Mouse (Mus musculus) layer of hippocampus, postnatal 10 days (tissue): ENCODE measurements at regions not wholly inside any gene's neighbourhood (a gene's known extent, or its start where the extent isn't known, plus 50 kb on each side); places are given as distances from the start of the nearest gene placed in this dataset.
A peak's percentile ranks its signal among the peaks of the same experiment; 100 is the strongest.

ENCODE experiments used
- DNase-seq, 2 experiments: peaks; one replicate each; pipeline ENCODE4 v3.0.0; 2021; ENCODE audit warnings: low spot score in 2 of 2

- DNase-seq = no peak
These were observed 91.8 kb upstream of the Nampt start for GRCm38 (mm10) chr12:32727539-32727938.

GRCm38 (mm10) chr12:32728425-32728824 is 90.9 kb upstream of the Nampt start:
- DNase-seq = no peak

- DNase-seq = no peak
These were observed 84.1 kb upstream of the Nampt start for GRCm38 (mm10) chr12:32735224-32735623.

GRCm38 (mm10) chr12:32741465-32741864 is 77.9 kb upstream of the Nampt start:
- DNase-seq = no peak

- DNase-seq = peak; percentile 49 to 70
These were observed 61.8 kb upstream of the Nampt start for GRCm38 (mm10) chr12:32757441-32758119.

GRCm38 (mm10) chr12:32758150-32758549 is 61.2 kb upstream of the Nampt start:
- DNase-seq = no peak

GRCm38 (mm10) chr12:32760627-32761026 is 58.7 kb upstream of the Nampt start:
- no peak for DNase-seq

GRCm38 (mm10) chr12:32761055-32761454 is 58.3 kb upstream of the Nampt start:
- DNase-seq = no peak

- no peak for DNase-seq
These were observed 55.1 kb upstream of the Nampt start for GRCm38 (mm10) chr12:32764271-32764670.

- no peak for DNase-seq
These were observed 54.6 kb upstream of the Nampt start for GRCm38 (mm10) chr12:32764747-32765146.

GRCm38 (mm10) chr12:32765861-32766260 is 53.5 kb upstream of the Nampt start:
- no peak for DNase-seq

- no peak for DNase-seq
These were observed 52.8 kb upstream of the Nampt start for GRCm38 (mm10) chr12:32766575-32766974.

- DNase-seq = no peak
These were observed 51.9 kb upstream of the Nampt start for GRCm38 (mm10) chr12:32767206-32768081.

GRCm38 (mm10) chr12:32768082-32768743 is 51.1 kb upstream of the Nampt start:
- DNase-seq = no peak

GRCm38 (mm10) chr12:32768744-32769535 is 50.4 kb upstream of the Nampt start:
- DNase-seq = no peak
